Mouse (Mus musculus) liver, postnatal 0 days (tissue): ENCODE measurements around the gene Gm10719.
"Not testable (repeated sequence)": the region's sequence is repeated elsewhere in the genome, so short reads cannot be mapped to it uniquely, and the experiment has no call there.

Experiments used
- CTCF ChIP-seq: sonication (generic); IDR thresholded peaks from 2 replicates; pipeline ENCODE4 v1.5.1; 2016; ENCODE audit warnings: antibody characterized with exemption, low read depth
- EP300 ChIP-seq: IDR thresholded peaks from 2 replicates; pipeline ENCODE4 v1.6.1; 2016; ENCODE audit warnings: antibody characterized with exemption, low read depth, mild to moderate bottlenecking

DNA sequence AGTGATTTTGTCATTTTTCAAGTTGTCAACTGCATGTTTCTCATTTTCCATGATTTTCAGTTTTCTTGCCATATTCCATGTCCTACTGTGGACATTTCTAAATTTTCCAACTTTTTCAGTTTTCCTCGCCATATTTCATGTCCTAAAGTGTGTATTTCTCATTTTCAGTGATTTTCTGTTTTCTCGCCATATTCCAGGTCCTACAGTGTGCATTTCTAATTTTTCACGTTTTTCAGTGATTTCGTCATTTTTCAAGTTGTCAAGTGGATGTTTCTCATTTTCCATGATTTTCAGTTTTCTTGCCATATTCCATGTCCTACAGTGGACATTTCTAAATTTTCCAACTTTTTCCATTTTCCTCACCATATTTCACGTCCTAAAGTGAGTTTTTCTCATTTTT, 11.0 kb upstream of the Gm10719 start:
- not testable (repeated sequence) for TF ChIP-seq CTCF, EP300
